Mouse (Mus musculus) forebrain, embryonic 14.5 days (tissue): ENCODE measurements around the gene Dffa. TPM values are rescaled to one million over a fixed set of nuclear protein-coding genes. Genes with fewer than 3 reads are reported as not detected.

Source experiments
- ATAC-seq: fragments of 200-750 bp; cut with Nextera tagmentation; 2 replicates; pipeline ENCODE4 v1.8.0; 2017; ENCODE audit warnings: mild to moderate bottlenecking, moderate library complexity
- DNase-seq: peaks from one replicate; pipeline ENCODE4 v3.0.0-alpha.2; 2015; ENCODE audit warnings: low spot score
- H3K27ac ChIP-seq: fragments of 300-500 bp; sonication (generic); 2 replicates; pipeline ENCODE4 v1.5.1; 2014; ENCODE audit warnings: low read depth, mild to moderate bottlenecking, control low read depth, low read length, moderate library complexity
- H3K27me3 ChIP-seq: fragments of 300-500 bp; sonication (generic); replicated peaks from 2 replicates; pipeline ENCODE4 v1.6.1; 2014; ENCODE audit warnings: low read length, control low read depth, mixed read lengths; ENCODE audit not compliant: control insufficient read depth, insufficient read depth
- H3K36me3 ChIP-seq: fragments of 300-500 bp; sonication (generic); 2 replicates; pipeline ENCODE4 v1.6.1; 2014; ENCODE audit warnings: low read length, control low read depth; ENCODE audit not compliant: control insufficient read depth, insufficient read depth
- H3K4me1 ChIP-seq: fragments of 300-500 bp; sonication (generic); 2 replicates; pipeline ENCODE4 v1.6.1; 2014; ENCODE audit warnings: antibody characterized with exemption, low read length, control low read depth; ENCODE audit not compliant: control insufficient read depth, insufficient read depth
- H3K4me2 ChIP-seq: fragments of 300-500 bp; sonication (generic); 2 replicates; pipeline ENCODE4 v1.6.1; 2014; ENCODE audit warnings: mild to moderate bottlenecking, control low read depth, low read length
- H3K4me3 ChIP-seq: fragments of 300-500 bp; sonication (generic); 2 replicates; pipeline ENCODE4 v1.5.1; 2014; ENCODE audit warnings: low read depth, low read length, control low read depth
- H3K9ac ChIP-seq: fragments of 300-500 bp; sonication (generic); 2 replicates; pipeline ENCODE4 v1.6.1; 2014; ENCODE audit warnings: mild to moderate bottlenecking, low read length, control low read depth, moderate library complexity
- H3K9me3 ChIP-seq: fragments of 300-500 bp; sonication (generic); replicated peaks from 2 replicates; pipeline ENCODE4 v1.6.1; 2016; ENCODE audit warnings: low read length, control low read depth, mixed read lengths; ENCODE audit not compliant: control insufficient read depth
- WGBS: fragments of 180-500 bp; shearing (Covaris S2); extraction: QIAGEN DNeasy Blood & Tissue Kit; methylation state at CpG from one replicate; pipeline ENCODE4 v1.1.7; 2014; 5-methylcytosine and 5-hydroxymethylcytosine counted together
- polyA plus RNA-seq: library from polyadenylated mRNA; unstranded; fragments of >200 nt; fragmentation: Nextera tagmentation; extraction: Ambion mirVana; gene quantifications from 2 replicates; pipeline ENCODE4 v1.2.1, GENCODE M21; 2014

Dffa gene
- polyA plus RNA-seq, 1 experiment from 2014 or later, result 17.8 TPM

DNA sequence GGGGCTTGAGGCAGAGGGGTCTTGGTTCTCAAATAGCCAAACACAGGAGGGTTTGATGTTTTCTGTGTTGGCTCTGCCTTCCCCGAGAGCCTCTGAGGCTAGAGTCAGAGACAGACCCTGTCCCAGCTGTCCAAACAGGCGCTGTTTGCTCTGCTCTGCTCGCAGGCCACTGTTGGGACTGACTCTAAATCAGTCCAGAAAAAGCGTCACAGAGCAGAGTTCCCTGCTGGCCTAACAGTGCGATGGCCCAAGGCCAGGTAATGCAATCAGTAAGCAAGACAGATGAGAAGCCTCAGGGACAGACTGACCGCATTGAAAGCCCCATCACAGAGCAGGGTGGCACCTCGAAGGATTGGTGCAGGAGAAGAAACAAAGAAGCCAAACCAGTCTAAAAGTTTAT, 45.7 kb downstream of the Dffa start:
- H3K4me3 ChIP-seq, result no peak overlapping the region
- no peak overlapping the region for H3K4me2 ChIP-seq
- H3K36me3 ChIP-seq, result peaks cover 50% of the 10 kb centered on the region
- no peaks in the 10 kb centered on the region for H3K27me3 ChIP-seq
- H3K9me3 ChIP-seq, result no peaks in the 10 kb centered on the region
- DNase-seq (no peak), ATAC-seq (no peak)
- WGBS, result 82% methylated on average over 7 of the region's 7 CpGs
- no peaks in the 10 kb centered on the region for H3K4me1 ChIP-seq
- no peak overlapping the region for H3K9ac ChIP-seq
- no peak overlapping the region for H3K27ac ChIP-seq

DNA sequence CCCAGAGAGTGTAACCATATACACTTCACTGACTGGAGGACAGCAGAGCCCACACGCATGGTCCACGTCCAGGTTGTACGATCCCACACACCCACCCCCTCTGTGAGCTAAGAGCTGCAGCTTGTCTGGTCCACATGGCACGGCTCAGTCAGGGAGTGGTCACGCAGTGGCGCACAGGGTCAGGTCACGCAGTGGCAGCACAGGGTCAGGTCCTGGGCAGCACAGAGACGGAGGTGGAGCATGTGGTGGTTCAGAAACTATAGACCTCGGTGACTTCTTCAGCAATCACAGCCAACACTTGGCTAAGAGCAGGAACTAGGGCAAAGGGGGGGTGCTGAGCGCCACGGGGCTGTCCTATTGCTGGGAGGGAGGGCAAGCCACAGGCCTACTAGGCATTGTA, 46.3 kb downstream of the Dffa start:
- no peaks in the 10 kb centered on the region for H3K4me1 ChIP-seq
- no peak overlapping the region for H3K4me2 ChIP-seq
- H3K9me3 ChIP-seq, result no peaks in the 10 kb centered on the region
- no peak overlapping the region for H3K27ac ChIP-seq
- H3K27me3 ChIP-seq, result no peaks in the 10 kb centered on the region
- no peak for DNase-seq
- H3K4me3 ChIP-seq, result no peak overlapping the region
- ATAC-seq, result no peak
- H3K36me3 ChIP-seq, result peaks cover 56% of the 10 kb centered on the region
- H3K9ac ChIP-seq, result no peak overlapping the region
- WGBS, result 93% methylated on average over 11 of the region's 11 CpGs

DNA sequence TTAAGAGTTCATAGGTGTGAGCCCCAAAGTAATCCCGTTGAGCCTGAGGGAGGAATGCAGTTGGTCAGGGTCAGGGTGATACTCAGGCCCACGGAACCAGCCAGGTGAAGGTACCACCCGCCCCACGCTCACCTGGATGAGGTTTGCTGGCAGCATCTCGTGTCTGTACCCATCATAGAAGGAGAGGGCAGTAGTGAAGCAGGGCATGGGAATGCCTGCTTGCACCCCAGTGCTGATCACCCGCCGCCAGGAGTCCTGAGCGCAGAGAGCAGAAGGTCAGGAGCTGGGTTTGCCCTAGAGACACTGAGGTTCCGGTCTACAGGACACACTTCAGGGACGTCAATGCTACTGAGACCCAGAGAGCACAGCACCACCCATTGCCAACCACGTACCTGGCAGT, 46.8 kb downstream of the Dffa start:
- Histone ChIP-seq H3K27ac (no peak overlapping the region), H3K4me1 (no peaks in the 10 kb centered on the region), H3K9me3 (no peaks in the 10 kb centered on the region), H3K9ac (no peak overlapping the region), H3K4me3 (no peak overlapping the region), H3K36me3 (peaks cover 61% of the 10 kb centered on the region), H3K4me2 (no peak overlapping the region), H3K27me3 (no peaks in the 10 kb centered on the region)
- WGBS, result 94% methylated on average over 11 of the region's 11 CpGs
- DNase-seq, result no peak
- ATAC-seq, result no peak

DNA sequence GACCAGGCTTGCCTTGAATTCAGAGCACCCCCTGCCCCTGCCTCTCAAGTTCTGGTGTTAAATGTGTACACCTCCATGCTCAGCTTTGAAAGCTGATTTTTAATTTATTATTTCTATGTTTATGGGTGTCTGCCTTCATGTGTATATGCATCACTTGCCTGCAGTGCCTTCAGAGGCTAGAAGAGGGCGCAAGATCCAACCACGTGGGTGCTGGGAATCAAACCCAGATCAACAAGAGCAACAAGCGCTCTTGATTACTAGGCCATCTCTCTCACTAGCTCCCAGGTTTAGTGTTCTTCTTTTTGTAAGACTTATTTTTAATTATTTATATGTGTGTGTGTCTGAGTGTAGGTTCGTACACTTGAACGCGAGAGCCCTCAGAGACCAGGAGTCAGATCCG, 50.9 kb downstream of the Dffa start:
- Histone ChIP-seq H3K4me1 (no peaks in the 10 kb centered on the region), H3K4me3 (no peak overlapping the region), H3K27me3 (no peaks in the 10 kb centered on the region), H3K4me2 (no peak overlapping the region), H3K36me3 (peaks cover 97% of the 10 kb centered on the region), H3K9me3 (no peaks in the 10 kb centered on the region), H3K27ac (no peak overlapping the region), H3K9ac (no peak overlapping the region)
- DNase-seq, result no peak
- WGBS, result 97% methylated on average over 7 of the region's 7 CpGs
- no peak for ATAC-seq

- Histone ChIP-seq H3K36me3 (peaks cover 98% of the 10 kb centered on the region), H3K4me3 (no peak overlapping the region), H3K27me3 (no peaks in the 10 kb centered on the region), H3K9ac (no peak overlapping the region), H3K9me3 (no peaks in the 10 kb centered on the region), H3K4me2 (no peak overlapping the region), H3K4me1 (no peaks in the 10 kb centered on the region), H3K27ac (no peak overlapping the region)
- 97% methylated on average over 6 of the region's 6 CpGs for WGBS
- no peak for DNase-seq
- ATAC-seq, result no peak
These were observed 51.8 kb downstream of the Dffa start for GRCm38 (mm10) chr4:149155711-149156110.

DNA sequence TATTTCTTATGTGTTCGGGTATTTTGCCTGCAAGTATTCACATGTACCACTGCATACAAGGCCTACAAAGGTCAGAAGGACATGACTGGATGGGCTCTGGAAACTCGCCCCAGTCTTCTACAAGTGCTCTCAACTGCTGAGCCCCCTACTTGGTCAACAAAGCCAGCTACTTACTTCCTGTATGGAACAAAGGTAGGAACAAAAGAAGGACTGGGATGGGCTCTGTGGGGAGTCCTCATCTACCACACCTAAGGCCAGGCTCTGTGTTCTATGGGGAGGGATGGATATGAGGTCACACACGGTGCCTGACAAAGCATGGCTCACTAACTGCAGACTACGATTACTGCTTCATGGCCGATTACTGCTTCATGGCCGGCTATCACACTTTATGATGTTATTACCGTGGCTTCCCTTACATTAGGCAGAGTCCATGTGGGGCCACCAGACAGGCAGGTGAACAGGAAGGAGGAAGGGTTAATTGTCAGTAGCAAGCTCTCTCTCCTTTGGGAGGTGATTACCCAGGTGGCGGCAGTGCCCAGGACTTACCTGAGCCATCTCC, 53.5 kb downstream of the Dffa start:
- Histone ChIP-seq H3K9ac (no peak overlapping the region), H3K36me3 (peaks cover 97% of the 10 kb centered on the region), H3K4me2 (no peak overlapping the region), H3K9me3 (no peaks in the 10 kb centered on the region), H3K4me1 (no peaks in the 10 kb centered on the region), H3K27ac (no peak overlapping the region), H3K4me3 (no peak overlapping the region), H3K27me3 (no peaks in the 10 kb centered on the region)
- ATAC-seq (no peak), DNase-seq (no peak)
- WGBS, result 86% methylated on average over 8 of the region's 8 CpGs

DNA sequence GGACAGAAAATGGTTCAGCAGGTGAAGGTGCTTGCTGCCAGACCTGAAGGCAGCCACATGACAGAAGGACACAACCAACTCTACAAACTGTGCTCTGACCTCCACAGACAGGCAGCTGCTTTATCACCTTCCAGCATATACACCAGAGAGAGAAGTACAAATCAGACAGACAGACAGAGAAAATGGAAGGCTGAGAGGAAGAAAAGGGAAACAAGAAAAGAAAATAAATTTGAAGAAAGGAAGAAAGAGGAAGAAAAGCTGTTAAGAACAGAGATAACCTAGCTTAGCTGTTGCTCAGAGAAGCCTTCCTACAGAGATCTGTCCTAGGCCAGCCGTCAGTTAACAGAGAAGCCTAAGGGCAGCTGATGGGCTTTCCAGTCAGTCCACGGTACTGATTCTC, 55.3 kb downstream of the Dffa start:
- no peaks in the 10 kb centered on the region for H3K9me3 ChIP-seq
- no peak overlapping the region for H3K9ac ChIP-seq
- 88% methylated on average over 2 of the region's 2 CpGs for WGBS
- ATAC-seq, result no peak
- DNase-seq, result no peak
- H3K4me1 ChIP-seq, result no peaks in the 10 kb centered on the region
- H3K4me3 ChIP-seq, result no peak overlapping the region
- no peaks in the 10 kb centered on the region for H3K27me3 ChIP-seq
- H3K36me3 ChIP-seq, result peaks cover 90% of the 10 kb centered on the region
- H3K27ac ChIP-seq, result no peak overlapping the region
- H3K4me2 ChIP-seq, result no peak overlapping the region

GRCm38 (mm10) chr4:149159891-149160290, 55.9 kb downstream of the Dffa start:
- ATAC-seq (no peak), DNase-seq (no peak)
- 89% methylated on average over 13 of the region's 13 CpGs for WGBS
- no peaks in the 10 kb centered on the region for H3K4me1 ChIP-seq
- no peaks in the 10 kb centered on the region for H3K27me3 ChIP-seq
- H3K9me3 ChIP-seq, result no peaks in the 10 kb centered on the region
- no peak overlapping the region for H3K27ac ChIP-seq
- no peak overlapping the region for H3K4me2 ChIP-seq
- H3K4me3 ChIP-seq, result no peak overlapping the region
- no peak overlapping the region for H3K9ac ChIP-seq
- peaks cover 88% of the 10 kb centered on the region for H3K36me3 ChIP-seq

- H3K27me3 ChIP-seq, result no peaks in the 10 kb centered on the region
- no peak overlapping the region for H3K27ac ChIP-seq
- H3K4me3 ChIP-seq, result no peak overlapping the region
- 96% methylated on average over 6 of the region's 6 CpGs for WGBS
- H3K4me1 ChIP-seq, result no peaks in the 10 kb centered on the region
- ATAC-seq (no peak), DNase-seq (no peak)
- no peak overlapping the region for H3K4me2 ChIP-seq
- H3K9ac ChIP-seq, result no peak overlapping the region
- no peaks in the 10 kb centered on the region for H3K9me3 ChIP-seq
- peaks cover 76% of the 10 kb centered on the region for H3K36me3 ChIP-seq
These were observed 57.2 kb downstream of the Dffa start for GRCm38 (mm10) chr4:149161166-149161565.
